Mouse (Mus musculus) embryo, embryonic 11.5 days (tissue): ENCODE data around the gene Pnmal1.

ENCODE experiments used
- DNase-seq: peaks from one replicate; pipeline ENCODE4 v3.0.0-alpha.2; 2012; ENCODE audit warnings: low read depth, low spot score

Pnmal1 gene

GRCm38 (mm10) chr7:16994400-16994799, 34.9 kb downstream of the Pnmal1 start:
- DNase-seq, result no peak

DNA sequence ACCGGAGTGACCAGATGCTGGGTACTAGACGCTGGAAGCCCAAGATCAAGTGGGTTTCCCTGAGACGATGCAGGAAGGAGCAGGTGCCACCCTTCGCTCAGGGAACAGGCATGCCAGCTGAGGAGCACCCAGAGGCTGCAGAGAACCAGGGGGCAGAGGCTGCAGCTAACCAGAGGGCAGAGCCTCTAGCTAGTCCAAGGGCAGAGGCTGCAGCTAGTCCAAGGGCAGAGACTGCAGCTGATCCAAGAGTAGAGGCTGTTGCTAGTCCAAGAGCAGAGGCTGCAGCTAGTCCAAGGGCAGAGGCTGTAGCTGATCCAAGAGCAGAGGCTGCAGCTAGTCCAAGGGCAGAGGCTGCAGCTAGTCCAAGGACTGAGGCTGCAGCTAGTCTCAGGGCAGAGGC, 35.9 kb downstream of the Pnmal1 start:
- DNase-seq, result no peak

DNA sequence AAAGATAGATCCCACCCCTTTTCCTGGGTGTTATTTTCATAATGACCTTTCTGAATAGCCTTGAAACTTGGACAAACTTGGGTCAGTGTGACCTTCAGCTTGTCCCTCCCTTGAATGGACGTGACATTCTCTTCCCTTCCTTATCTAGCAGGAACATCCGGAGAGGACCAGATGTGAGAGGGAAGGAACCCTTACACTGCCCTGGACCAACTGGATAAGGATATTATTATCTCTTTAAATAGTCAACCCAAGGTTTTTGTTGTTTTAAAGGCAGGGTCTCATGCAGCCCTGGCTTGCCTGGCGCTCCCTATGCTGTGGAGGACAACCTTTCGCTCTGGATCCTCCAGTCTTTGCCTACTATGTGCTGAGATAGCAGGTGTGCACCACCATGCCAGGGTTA, 39.8 kb downstream of the Pnmal1 start:
- no peak for DNase-seq

- DNase-seq, result peak; percentile 67
These were observed 40.2 kb downstream of the Pnmal1 start for GRCm38 (mm10) chr7:16999650-17000049.

DNA sequence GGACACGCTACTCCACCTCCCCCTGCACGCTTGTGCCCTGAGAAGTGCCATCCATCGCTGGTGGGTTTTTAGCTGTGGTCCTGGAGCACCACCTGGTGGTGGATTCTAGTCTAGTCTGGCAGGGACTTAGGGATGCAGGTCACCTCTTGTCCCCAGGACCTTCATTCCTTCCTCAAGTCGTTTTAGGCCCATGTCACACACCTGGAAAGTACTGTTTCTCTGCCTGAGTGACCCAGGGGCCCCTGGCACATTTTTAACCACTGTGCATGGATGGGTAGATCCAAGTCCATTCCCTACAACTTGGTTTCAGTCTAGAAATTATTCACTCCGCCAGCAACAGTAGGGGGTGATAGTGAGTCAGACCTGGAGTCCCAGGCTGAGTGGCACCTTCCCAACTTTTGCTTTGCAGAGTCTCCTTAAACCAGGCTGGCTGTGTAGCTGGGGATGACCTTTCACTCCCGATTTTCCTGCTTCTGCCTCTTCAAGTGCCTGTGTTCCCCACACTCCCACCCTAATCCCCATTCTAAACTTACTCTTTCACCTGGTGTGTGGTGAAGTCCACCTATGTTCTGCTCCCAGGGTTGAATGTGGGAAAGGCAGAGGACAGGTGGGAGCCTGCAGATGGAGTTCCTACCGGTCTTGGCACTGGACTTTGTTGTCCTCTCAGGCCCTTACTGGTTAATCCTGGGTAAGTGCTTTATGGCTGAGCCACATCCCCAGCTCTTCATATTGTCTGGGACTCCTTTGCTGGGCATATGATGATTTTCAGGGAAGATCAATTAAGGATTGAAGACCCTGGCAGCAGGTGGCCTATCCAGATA, 43.1 kb downstream of the Pnmal1 start:
- DNase-seq, result peak; percentile 77

DNA sequence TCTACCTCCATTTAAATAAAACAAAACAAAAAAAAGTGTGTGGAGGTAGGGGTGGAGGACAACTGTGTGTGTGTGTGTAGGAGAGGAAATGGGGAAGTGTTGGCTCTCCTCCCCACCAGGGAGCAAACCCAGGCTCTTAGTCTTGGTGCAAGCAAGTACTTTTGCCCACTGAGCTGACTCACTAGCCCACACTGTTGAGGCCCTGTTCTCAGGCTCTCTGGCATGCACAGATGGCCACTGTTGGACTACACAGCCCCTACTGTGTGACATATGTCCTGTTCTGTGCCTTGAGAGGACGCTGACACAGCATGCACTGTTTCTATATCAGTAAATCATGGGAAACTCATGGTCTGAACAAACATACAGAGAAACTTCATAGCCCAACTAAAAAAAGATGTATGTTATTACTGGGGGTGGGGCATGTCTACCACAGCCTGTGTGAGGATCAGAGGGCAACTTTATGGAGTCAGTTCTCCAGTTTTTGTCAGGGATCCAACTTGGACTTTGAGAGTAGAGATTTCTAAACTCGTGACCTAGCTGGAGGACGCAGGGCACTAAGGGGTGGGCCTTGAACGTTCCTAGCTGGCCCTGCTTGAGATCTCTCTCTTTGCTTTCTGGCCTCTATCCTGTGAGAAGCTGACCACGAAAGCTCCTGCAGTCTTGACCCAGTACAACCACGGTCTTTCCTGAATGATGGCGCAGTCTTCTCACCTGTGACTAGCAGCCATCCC, 43.9 kb downstream of the Pnmal1 start:
- DNase-seq, result no peak

GRCm38 (mm10) chr7:17004716-17005115, 45.2 kb downstream of the Pnmal1 start:
- DNase-seq, result no peak

DNA sequence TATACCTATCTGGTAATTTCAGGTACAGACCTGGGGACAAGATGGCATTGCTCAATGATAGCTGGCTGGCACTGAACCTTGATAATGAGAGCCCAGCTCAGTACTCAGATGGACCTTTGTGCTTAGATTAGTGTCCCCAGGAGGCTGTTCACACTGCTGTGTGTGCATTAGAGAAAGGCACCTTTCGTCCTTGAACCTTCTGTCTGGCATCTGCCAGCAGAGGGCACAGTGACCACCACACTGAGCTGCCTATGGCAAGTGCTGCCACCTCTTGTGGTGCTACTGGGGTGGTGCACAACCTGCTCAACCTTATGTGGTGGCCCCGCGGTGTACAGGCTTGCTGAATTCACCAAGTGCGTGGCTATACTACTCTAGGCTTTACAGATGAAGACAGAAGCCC, 47.8 kb downstream of the Pnmal1 start:
- no peak for DNase-seq

DNA sequence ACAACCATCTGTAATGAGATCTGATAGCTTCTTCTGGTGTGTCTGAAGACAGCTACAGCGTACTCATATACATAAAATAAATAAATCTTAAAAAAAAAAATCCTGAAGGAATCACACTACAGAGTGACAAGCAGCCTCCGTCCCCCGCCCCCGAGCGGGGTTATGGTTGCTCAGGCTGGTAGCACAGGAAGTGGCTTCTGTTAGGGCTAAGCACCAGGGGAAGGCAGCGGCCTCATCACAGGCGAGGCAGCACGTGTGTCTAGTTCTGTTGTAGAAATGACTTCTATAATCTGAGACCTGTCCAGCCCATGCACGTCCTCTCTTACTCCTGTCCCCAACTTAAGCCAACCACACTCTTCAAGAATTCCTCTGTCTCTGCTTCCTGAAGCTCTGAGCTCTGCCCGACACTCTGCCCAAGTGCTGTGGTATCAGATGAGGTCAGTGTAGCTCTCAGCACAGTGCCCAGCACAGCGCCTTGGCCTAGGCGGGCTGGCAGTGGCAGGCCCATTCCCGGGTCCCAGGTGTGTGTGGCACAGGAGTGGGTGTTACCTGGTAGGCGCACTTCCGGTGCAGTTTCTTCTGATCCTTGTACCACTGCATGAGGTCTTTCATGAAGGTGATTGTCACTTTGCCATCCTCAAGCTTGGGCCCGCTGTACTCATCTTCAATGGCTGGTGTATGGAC, 50.0 kb downstream of the Pnmal1 start:
- no peak for DNase-seq

DNA sequence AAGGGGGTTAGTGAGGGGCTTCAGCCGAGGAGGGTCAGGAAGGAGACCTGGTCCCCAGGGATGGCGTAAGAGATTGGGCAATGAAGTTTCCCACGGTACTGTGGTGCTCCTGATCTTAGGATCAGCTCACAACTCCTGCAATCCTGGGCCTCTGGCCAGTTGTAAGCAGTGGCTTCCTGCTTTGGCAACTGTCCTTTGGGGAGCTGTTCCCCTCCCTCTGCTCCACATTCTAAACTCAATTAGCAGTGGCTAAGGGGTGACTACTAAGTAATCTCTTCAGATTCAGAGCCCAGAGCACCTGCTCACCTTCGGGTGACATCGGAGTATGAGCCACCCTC, 50.5 kb downstream of the Pnmal1 start:
- no peak for DNase-seq

GRCm38 (mm10) chr7:17011909-17012590, 52.6 kb downstream of the Pnmal1 start:
- no peak for DNase-seq
